Mouse (Mus musculus) erythroblast, embryonic 14.5 days (primary cell): Measurements from ENCODE around the gene Mink1.

Source experiments
- GATA1 ChIP-seq: IDR thresholded peaks from 2 replicates; pipeline ENCODE4 v1.6.1; 2012; ENCODE audit warnings: low read length, inconsistent platforms, mixed read lengths
- TAL1 ChIP-seq: IDR thresholded peaks from 3 replicates; pipeline ENCODE4 v1.6.1; 2012; ENCODE audit warnings: low read length, inconsistent platforms, mixed read lengths

DNA sequence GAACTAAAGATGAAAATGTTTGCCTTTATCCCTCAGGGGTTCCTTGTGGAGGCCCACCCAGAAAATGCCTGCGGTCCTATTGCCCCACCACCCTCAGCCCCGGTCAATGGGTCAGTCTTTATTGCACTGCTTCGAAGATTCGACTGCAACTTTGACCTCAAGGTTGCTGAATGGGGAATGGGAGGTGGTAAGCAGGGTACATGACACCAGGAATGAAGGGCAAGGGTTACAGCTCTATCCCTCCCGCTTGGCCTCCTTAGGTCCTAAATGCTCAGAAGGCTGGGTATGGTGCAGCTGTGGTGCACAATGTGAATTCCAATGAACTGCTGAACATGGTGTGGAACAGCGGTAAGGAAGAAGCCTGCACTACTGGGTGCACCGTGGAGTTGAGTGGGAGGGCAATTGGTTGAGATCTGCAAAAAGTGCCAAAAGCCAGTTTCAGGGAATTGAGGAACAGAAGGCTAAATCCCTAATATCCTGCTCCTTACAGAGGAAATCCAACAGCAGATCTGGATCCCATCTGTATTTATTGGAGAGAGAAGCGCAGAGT lies 86.6 kb downstream of the Mink1 start:
- TF ChIP-seq TAL1 (no peak), GATA1 (no peak)
